Mouse (Mus musculus) ES-E14 (cell line): ENCODE measurements at regions not wholly inside any gene's neighbourhood (a gene's known extent, or its start where the extent isn't known, plus 50 kb on each side); places are given as distances from the start of the nearest gene placed in this dataset.

Source experiments
- CHD2 ChIP-seq: IDR thresholded peaks from 2 replicates; pipeline ENCODE4 v1.6.1; 2014; ENCODE audit warnings: mild to moderate bottlenecking, low read depth, low read length, inconsistent platforms
- MAFK ChIP-seq: IDR thresholded peaks from 2 replicates; pipeline ENCODE4 v1.6.1; 2014; ENCODE audit warnings: mild to moderate bottlenecking, low read depth, low read length, inconsistent platforms; ENCODE audit not compliant: insufficient read depth

DNA sequence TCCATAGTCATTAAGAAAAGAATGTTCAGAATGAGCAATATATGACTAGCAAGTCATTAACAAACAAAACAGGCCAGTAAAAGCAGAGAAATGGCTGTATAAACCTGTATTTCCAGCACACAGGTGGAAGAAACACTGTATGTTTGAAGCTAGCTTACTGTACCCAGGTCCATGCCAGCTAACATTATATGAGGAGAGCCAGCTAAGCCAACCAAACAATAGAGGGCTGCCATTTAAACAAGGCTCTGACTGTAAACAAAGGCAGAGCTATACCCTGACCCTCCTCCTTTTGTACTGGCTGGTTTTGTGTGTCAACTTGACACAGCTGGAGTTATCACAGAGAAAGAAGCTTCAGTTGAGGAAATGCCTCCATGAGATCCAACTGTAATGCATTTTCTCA, 178.6 kb upstream of the Smlr1 start:
- TF ChIP-seq CHD2 = no peak
- no peak for TF ChIP-seq MAFK
